Mouse (Mus musculus) E14TG2a.4 (cell line): ENCODE data around the gene Akt1s1.

Source experiments
- CTCF ChIP-seq: conservative IDR thresholded peaks from 2 replicates; pipeline ENCODE4 v1.5.1; 2014; ENCODE audit warnings: low read length
- NANOG ChIP-seq: IDR thresholded peaks from 2 replicates; pipeline ENCODE4 v1.6.1; 2014; ENCODE audit warnings: borderline replicate concordance, low read length, mixed read lengths
- POU5F1 ChIP-seq: IDR thresholded peaks from 2 replicates; pipeline ENCODE4 v1.6.1; 2014; ENCODE audit warnings: low read length, borderline replicate concordance

DNA sequence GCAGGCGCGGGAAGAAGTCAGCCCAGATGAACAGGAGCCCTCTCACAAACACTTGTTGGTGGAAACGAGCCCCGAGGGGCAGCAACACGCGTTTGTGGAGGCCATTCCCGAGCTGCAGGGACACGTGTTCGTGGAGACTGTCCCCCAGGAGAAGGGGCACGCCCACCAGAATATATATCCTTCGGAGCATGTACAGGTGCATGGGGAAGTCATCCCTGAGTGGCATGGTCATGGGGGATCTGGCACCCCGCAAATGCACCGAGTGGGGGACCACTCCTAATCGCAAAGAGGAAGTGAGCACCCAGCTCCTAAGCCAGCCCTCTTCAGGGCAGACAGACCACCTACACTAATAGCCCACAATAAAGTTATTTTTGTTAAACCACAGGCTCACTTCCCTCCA, 8.4 kb upstream of the Akt1s1 start:
- TF ChIP-seq CTCF (no peak), POU5F1 (no peak), NANOG (no peak)
